Mouse (Mus musculus) liver, embryonic 12.5 days (tissue): ENCODE measurements around the gene Cracr2b. TPM values are rescaled to one million over a fixed set of nuclear protein-coding genes. Genes with fewer than 3 reads are reported as not detected.

Source experiments
- ATAC-seq: fragments of 200-750 bp; cut with Nextera tagmentation; 2 replicates; pipeline ENCODE4 v1.8.0; 2017; ENCODE audit warnings: moderate number of reproducible peaks, mild to moderate bottlenecking, moderate library complexity
- H3K27ac ChIP-seq: fragments of 300-500 bp; sonication (generic); 2 replicates; pipeline ENCODE4 v1.5.1; 2016; ENCODE audit warnings: mild to moderate bottlenecking
- H3K27me3 ChIP-seq: fragments of 300-500 bp; sonication (generic); replicated peaks from 2 replicates; pipeline ENCODE4 v1.6.1; 2016; ENCODE audit warnings: mild to moderate bottlenecking, moderate library complexity
- H3K36me3 ChIP-seq: fragments of 300-500 bp; sonication (generic); 2 replicates; pipeline ENCODE4 v1.6.1; 2016; ENCODE audit warnings: mild to moderate bottlenecking, moderate library complexity
- H3K4me1 ChIP-seq: fragments of 300-500 bp; sonication (generic); 2 replicates; pipeline ENCODE4 v1.6.1; 2016
- H3K4me2 ChIP-seq: fragments of 300-500 bp; sonication (generic); 2 replicates; pipeline ENCODE4 v1.6.1; 2016; ENCODE audit warnings: mild to moderate bottlenecking, moderate library complexity
- H3K4me3 ChIP-seq: fragments of 300-500 bp; sonication (generic); 2 replicates; pipeline ENCODE4 v1.5.1; 2016; ENCODE audit warnings: mild to moderate bottlenecking, moderate library complexity
- H3K9ac ChIP-seq: fragments of 300-500 bp; sonication (generic); 2 replicates; pipeline ENCODE4 v1.6.1; 2016; ENCODE audit warnings: mild to moderate bottlenecking, moderate library complexity
- H3K9me3 ChIP-seq: fragments of 300-500 bp; sonication (generic); replicated peaks from 2 replicates; pipeline ENCODE4 v1.6.1; 2016; ENCODE audit warnings: mild to moderate bottlenecking, moderate library complexity
- WGBS: fragments of 180-500 bp; shearing (Covaris S2); methylation state at CpG from one replicate; pipeline ENCODE4 v1.1.7; 2016; ENCODE audit not compliant: insufficient replicate concordance; 5-methylcytosine and 5-hydroxymethylcytosine counted together
- polyA plus RNA-seq: library from polyadenylated mRNA; unstranded; fragments of >200 nt; fragmentation: Nextera tagmentation; extraction: Ambion mirVana; gene quantifications from 2 replicates; pipeline ENCODE4 v1.2.1, GENCODE M21; 2016

The Cracr2b gene
- polyA plus RNA-seq, 1 experiment from 2014 or later = 5.8 TPM

DNA sequence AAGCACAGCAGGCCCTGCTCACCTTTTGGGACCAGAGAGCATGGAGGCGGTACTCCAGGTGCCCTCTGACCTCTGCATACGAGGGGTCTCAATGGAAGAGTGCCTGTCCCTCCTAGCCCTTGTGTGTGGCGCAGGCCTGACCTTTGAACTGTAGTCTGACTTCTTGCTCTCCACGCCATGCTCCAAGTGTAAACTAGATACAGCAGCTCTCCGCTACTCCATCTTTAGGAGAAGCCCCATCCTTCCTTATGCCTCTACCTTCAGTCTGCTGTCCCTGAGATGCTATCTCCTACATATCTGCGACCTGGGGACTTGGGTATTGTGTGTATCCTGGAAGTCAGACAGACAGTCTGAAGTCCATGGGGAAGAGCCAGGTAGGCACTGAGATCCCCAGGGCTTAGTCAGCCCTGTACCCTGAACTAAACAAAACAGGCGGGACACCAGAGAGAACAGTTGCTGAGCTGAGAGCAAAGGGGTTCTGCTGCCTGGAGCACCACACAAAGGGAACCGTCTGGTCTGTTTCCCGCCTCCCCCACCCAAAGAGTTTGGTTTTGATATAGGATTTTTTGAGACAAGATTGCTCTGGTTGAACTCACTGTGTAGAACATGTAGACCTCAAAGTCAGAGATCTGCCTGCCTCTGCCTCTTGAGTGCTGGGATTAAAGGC, 24.9 kb upstream of the Cracr2b start:
- H3K27ac ChIP-seq = peak overlapping the region; percentile 71
- H3K4me1 ChIP-seq = peaks cover 65% of the 10 kb centered on the region
- whole genome bisulfite sequencing = 72% methylated on average over 9 of the region's 9 CpGs

DNA sequence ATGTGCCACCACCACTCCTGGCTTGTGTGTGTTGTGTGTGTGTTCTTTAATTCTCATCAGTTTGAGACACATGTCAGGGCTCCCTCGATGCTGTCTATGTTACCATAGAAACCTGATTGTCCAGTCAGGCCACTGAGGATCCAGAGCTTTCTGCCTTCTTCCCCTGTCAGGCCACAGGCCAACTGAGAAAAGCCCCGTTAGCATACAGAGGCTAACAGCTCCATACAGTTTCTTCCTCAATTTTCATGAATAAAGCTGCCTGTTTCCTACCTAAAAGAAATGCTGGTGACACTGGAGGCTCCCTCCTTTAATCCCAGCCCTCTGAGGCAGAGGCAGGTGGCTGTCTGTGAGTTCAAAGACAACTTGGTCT, 24.4 kb upstream of the Cracr2b start:
- peak overlapping the region; percentile 71 for H3K27ac ChIP-seq
- H3K4me2 ChIP-seq = peak overlapping the region; percentile 96
- no peaks in the 10 kb centered on the region for H3K9me3 ChIP-seq
- H3K4me1 ChIP-seq = peaks cover 70% of the 10 kb centered on the region
- H3K27me3 ChIP-seq = no peaks in the 10 kb centered on the region
- 29% methylated on average over 2 of the region's 2 CpGs for WGBS
- peaks cover 64% of the 10 kb centered on the region for H3K36me3 ChIP-seq
- ATAC-seq = no peak
- H3K4me3 ChIP-seq = peak overlapping the region; percentile 65
- peak overlapping the region; percentile 74 for H3K9ac ChIP-seq

More for the DNA sequence above, 24.9 kb upstream of the Cracr2b start:
- no peak for ATAC-seq
- peak overlapping the region; percentile 65 for H3K4me3 ChIP-seq
- peaks cover 64% of the 10 kb centered on the region for H3K36me3 ChIP-seq
- H3K4me2 ChIP-seq = peak overlapping the region; percentile 96
- H3K9me3 ChIP-seq = no peaks in the 10 kb centered on the region
- no peaks in the 10 kb centered on the region for H3K27me3 ChIP-seq
- H3K9ac ChIP-seq = no peak overlapping the region; the same call in 1 of the 2 replicates

DNA sequence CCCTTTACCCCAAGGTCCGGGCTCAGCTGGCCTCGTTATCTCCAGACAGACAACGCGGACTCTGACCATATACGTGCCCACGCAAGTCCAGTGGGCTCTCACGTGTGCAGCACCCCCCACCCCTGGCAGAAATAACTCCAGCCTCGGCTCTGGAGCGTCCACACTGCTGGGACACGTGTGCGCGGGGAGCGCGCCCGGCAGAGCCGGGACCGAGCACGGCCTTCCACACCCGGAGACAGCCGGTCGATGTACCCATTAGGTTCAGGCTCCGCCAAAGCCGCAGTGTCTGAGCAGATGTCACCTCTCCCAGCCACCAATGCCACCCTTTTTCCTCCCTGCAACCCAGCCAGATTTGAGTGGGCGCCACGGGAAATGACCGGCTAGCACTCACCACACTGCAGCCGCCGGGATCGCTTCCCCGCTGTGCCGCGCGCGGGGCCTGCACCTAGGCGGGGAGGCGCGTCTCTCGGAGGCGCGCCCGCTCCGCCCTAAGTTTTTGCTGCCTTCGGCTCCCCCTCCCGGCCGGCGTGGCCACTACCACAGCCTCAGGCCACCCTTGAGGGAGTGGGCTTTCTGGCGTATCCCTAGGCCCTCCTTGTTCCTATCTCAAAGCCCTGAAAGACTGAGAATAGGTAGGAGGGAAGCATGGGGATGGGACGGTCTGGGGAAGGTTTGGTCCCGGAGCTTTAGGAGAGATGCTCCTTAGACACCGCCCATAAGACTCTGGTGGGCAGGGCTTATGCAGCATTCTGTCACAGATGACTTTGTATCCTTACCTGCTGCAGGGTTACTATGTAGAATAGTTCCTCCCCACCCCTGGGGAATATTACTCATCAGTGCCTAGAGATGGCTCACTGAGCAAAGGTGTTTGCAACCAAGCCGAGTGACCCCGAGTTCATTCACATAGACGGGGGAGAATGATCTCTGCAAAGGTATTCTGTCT, 23.4 kb upstream of the Cracr2b start, which contains the start of gene Slc25a22:
Gene Slc25a22, minus strand, starts transcription at position 715 of the 943 bp plus-strand sequence.
- Histone ChIP-seq H3K27me3 (no peaks in the 10 kb centered on the region), H3K9me3 (no peaks in the 10 kb centered on the region), H3K9ac (peak within 1 kb of the TSS; percentile 74), H3K4me1 (peaks cover 77% of the 10 kb centered on the region), H3K4me3 (peak within 1 kb of the TSS; percentile 65), H3K27ac (peak within 1 kb of the TSS; percentile 71), H3K4me2 (peak within 1 kb of the TSS; percentile 96), H3K36me3 (peaks cover 64% of the 10 kb centered on the region)
- 7% methylated on average over 53 of the region's 53 CpGs for WGBS
- ATAC-seq = peak; percentile 74

DNA sequence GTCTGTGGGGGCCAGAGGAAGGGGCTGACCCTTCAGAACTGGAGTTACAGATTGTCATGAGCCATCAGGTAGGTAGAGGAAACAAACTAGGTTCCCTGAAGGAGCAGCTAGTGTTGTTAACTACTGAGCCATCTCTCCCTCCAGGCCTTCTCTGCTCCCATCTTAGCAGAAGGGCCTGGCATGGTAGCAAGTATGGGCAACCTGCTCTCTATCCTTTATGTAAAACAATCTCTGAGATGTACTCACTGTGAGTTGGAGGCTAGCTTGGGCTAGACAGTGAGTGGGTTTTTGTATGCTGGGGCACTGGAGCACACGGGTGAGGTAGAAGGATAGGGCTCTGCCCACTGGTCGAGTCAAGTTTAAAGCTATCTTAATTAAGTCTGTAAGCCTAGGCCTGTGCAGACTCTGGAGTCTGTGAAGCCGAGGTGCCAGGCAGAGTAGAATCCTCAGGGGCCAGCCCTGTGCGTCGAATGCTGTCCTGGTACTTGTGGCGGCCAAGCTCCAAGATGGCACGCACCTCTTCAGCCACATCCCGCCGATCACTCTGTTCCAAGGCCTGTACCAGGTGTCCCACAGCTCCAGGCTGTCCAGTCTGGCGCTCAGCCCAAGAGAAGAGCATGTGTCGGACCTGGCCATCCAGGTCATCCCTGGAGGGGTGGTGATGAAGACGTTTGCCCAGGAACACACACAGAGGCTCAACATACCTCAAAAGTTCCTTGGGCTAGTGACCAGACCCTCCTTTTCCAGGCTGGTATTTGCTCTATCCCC, 22.5 kb upstream of the Cracr2b start:
- H3K9ac ChIP-seq = no peak overlapping the region
- no peaks in the 10 kb centered on the region for H3K9me3 ChIP-seq
- H3K27ac ChIP-seq = peak overlapping the region; percentile 15
- 0 out of 2 replicates have a peak overlapping the region, but pooled peaks have one; percentile 65 for H3K4me3 ChIP-seq
- no peaks in the 10 kb centered on the region for H3K27me3 ChIP-seq
- H3K36me3 ChIP-seq = peaks cover 60% of the 10 kb centered on the region
- WGBS = 89% methylated on average over 12 of the region's 12 CpGs
- H3K4me1 ChIP-seq = peaks cover 81% of the 10 kb centered on the region
- H3K4me2 ChIP-seq = no peak overlapping the region
- no peak for ATAC-seq

- Histone ChIP-seq H3K4me3 (no peak overlapping the region), H3K36me3 (peaks cover 52% of the 10 kb centered on the region), H3K9ac (no peak overlapping the region), H3K4me2 (no peak overlapping the region), H3K27me3 (no peaks in the 10 kb centered on the region), H3K9me3 (no peaks in the 10 kb centered on the region), H3K27ac (no peak overlapping the region), H3K4me1 (peaks cover 78% of the 10 kb centered on the region)
- WGBS = 90% methylated on average over 10 of the region's 10 CpGs
- no peak for ATAC-seq
Measured at GRCm38 (mm10) chr7:141439140-141439679, 21.7 kb upstream of the Cracr2b start.

DNA sequence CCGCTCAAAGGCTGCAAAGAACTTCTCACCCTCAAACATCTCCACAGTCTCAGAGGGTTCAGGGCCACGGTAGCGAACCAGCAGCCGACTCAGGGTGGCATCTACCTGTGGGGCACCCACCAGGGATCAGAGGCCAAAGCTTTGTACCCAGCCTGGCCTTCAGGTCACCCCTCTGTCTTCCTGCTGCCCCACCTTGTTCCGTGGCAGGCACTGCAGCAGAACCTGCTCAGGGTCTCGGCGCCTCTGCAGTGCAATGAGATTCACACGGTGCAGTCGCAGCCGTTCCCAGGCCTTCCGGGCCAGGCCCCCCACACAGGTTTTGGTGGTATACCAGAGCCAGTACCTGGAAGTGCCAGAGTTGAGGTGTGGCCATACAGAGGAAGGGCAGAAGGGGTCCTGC, 21.1 kb upstream of the Cracr2b start:
- no peaks in the 10 kb centered on the region for H3K27me3 ChIP-seq
- no peak overlapping the region for H3K27ac ChIP-seq
- H3K4me2 ChIP-seq = no peak overlapping the region
- H3K4me3 ChIP-seq = no peak overlapping the region
- no peak for ATAC-seq
- peaks cover 52% of the 10 kb centered on the region for H3K36me3 ChIP-seq
- 93% methylated on average over 11 of the region's 11 CpGs for WGBS
- H3K4me1 ChIP-seq = peaks cover 78% of the 10 kb centered on the region
- no peaks in the 10 kb centered on the region for H3K9me3 ChIP-seq
- H3K9ac ChIP-seq = no peak overlapping the region

DNA sequence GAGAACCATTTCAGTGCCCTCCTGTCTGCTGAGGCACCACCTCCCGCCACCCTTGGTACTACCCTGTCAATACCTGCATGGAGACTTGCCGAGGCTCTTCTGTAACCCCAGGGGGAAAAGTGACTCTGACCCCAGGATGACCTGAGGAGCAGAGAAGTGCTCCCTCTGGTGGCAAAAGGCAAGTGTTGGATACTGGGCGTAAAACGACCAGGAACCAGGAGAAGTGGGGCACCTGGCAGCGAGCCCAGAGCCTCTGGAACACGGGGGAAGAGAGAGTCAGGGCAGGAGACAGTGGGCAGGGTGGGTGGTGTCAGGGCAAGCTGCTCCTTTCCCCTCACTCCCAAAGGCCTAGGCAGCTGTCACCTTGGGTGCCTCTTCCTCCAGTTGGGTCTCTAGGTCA, 20.3 kb upstream of the Cracr2b start:
- Histone ChIP-seq H3K36me3 (peaks cover 52% of the 10 kb centered on the region), H3K27ac (no peak overlapping the region), H3K4me1 (peaks cover 72% of the 10 kb centered on the region), H3K4me2 (no peak overlapping the region), H3K27me3 (no peaks in the 10 kb centered on the region), H3K9ac (peak overlapping the region; percentile 83; the same call in 1 of the 2 replicates), H3K4me3 (no peak overlapping the region), H3K9me3 (no peaks in the 10 kb centered on the region)
- no peak for ATAC-seq
- 46% methylated on average over 6 of the region's 6 CpGs for WGBS

- Histone ChIP-seq H3K4me3 (peak overlapping the region; percentile 68; the same call in 1 of the 2 replicates), H3K4me2 (peak overlapping the region; percentile 90), H3K9me3 (no peaks in the 10 kb centered on the region), H3K27ac (no peak overlapping the region), H3K4me1 (peaks cover 70% of the 10 kb centered on the region), H3K9ac (peak overlapping the region; percentile 83; the same call in 1 of the 2 replicates), H3K36me3 (peaks cover 52% of the 10 kb centered on the region), H3K27me3 (no peaks in the 10 kb centered on the region)
- 93% methylated on average over 9 of the region's 9 CpGs for WGBS
- no peak for ATAC-seq
Measured at GRCm38 (mm10) chr7:141441460-141441859, 19.4 kb upstream of the Cracr2b start.

DNA sequence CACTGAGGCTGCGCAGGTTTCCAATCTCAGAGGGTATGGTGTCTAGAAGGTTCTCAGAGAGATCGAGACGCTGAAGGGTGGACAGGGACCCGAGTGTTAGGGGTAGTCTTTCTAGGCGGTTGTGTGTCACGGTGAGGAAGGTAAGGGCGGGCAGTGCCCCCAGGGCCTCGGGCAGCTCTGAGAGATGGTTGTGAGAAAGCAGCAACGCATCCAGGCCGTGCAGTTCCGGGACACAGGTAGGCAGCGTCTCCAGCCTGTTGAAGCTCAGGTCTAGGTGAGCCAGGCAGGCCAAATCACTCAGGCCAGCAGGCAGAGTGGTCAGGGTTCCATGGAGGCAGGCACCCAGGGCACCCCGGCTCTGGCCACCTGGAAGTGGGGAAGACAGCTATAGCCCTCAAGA, 18.7 kb upstream of the Cracr2b start:
- no peak for ATAC-seq
- Histone ChIP-seq H3K9me3 (no peaks in the 10 kb centered on the region), H3K4me2 (peak overlapping the region; percentile 90), H3K27me3 (no peaks in the 10 kb centered on the region), H3K9ac (peak overlapping the region; percentile 83), H3K36me3 (peaks cover 52% of the 10 kb centered on the region), H3K4me1 (peaks cover 67% of the 10 kb centered on the region), H3K4me3 (peak overlapping the region; percentile 68), H3K27ac (0 out of 2 replicates have a peak overlapping the region, but pooled peaks have one; percentile 75)
- WGBS = 89% methylated on average over 13 of the region's 13 CpGs

DNA sequence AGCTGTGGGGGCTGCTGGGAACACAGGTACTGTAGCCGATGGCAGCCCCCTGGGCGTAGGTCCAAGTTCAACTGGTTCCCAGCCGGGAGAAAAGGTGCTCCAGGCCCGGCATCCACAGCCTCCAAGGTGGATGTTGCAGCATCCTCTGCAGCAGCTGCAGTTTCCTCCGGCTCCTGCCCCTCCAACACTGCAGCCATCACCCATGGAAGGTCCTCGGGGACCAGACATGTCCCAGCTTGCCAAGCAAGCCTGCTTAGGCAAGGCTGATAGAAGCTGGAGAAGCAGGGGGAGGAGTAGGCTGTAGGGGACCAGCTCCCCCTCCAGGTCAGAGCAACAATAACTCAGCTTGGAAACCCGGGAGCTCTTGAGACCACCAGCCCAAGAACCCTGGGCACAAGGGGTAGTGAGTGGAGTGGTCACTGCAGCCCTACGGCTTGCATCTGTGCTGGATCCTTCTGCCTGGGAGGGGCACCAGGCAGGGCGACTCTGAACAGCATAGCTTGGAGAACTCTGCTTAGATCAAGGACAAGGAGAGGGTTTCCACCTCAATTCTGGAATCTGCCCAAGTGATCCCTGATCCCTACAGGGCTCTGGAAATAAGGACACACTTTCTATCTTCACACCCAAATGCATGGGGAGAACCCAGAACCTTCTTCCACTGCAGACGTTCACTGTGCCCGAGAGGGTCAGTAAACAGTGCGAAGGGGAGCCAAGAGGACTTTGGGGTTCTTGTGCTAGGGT, 17.6 kb upstream of the Cracr2b start:
- Histone ChIP-seq H3K36me3 (peaks cover 49% of the 10 kb centered on the region), H3K4me1 (peaks cover 57% of the 10 kb centered on the region), H3K9ac (peak overlapping the region; percentile 83), H3K9me3 (no peaks in the 10 kb centered on the region), H3K27ac (peak overlapping the region; percentile 75), H3K4me3 (peak overlapping the region; percentile 68), H3K27me3 (no peaks in the 10 kb centered on the region), H3K4me2 (peak overlapping the region; percentile 90)
- ATAC-seq = peak; percentile 23
- 26% methylated on average over 12 of the region's 12 CpGs for WGBS

DNA sequence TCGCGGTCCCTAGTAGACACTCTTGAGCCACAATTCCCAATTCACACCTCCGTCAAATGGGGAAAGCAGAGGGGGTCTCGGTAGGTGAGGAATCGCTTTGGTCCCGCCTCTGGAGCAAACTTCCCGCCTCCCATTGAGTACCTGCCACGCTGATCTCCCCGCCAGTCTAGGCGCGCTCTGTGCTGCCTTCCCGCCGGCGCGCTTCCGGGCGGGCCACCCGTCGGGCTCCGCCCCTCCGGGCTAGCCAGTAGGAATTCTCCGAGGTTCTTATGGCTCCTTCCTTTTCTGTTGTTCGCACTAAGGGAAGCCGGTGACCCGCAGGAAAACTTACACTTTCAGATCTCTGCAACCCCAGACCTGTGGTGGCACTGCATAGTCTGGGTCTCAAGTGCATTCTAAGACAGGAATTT, 17.1 kb upstream of the Cracr2b start, which contains the start of gene Pidd1:
Gene Pidd1, minus strand, starts transcription at position 198 of the 410 bp plus-strand sequence.
- H3K36me3 ChIP-seq = peaks cover 49% of the 10 kb centered on the region
- H3K27ac ChIP-seq = peak within 1 kb of the TSS; percentile 75
- no peaks in the 10 kb centered on the region for H3K27me3 ChIP-seq
- H3K4me3 ChIP-seq = peak within 1 kb of the TSS; percentile 68
- peak; percentile 69 for ATAC-seq
- H3K9me3 ChIP-seq = no peaks in the 10 kb centered on the region
- under 1% methylated on average over 25 of the region's 25 CpGs for WGBS
- peak within 1 kb of the TSS; percentile 83 for H3K9ac ChIP-seq
- peaks cover 62% of the 10 kb centered on the region for H3K4me1 ChIP-seq
- H3K4me2 ChIP-seq = peak within 1 kb of the TSS; percentile 90
